Mouse (Mus musculus) CH12.LX (cell line): ENCODE results near the gene Zfp784. TPM values are rescaled to one million over a fixed set of nuclear protein-coding genes. Genes with fewer than 3 reads are reported as not detected.
A peak's percentile ranks its signal among the peaks of the same experiment; 100 is the strongest.

Experiments used
- DNase-seq: peaks from one replicate; pipeline ENCODE4 v3.0.0-alpha.2; 2013; ENCODE audit errors: extremely low read depth
- H3K27ac ChIP-seq: 2 replicates; pipeline ENCODE4 v1.5.1; 2012; ENCODE audit warnings: low read depth, mild to moderate bottlenecking, control low read depth, moderate library complexity; ENCODE audit not compliant: insufficient read depth
- H3K27me3 ChIP-seq: replicated peaks from 2 replicates; pipeline ENCODE3; 2012; ENCODE audit warnings: inconsistent platforms
- H3K36me3 ChIP-seq, 2 experiments: replicated peaks in 1 of 2; 2 replicates each; pipeline versions ENCODE3 to v1.6.1; 2012; ENCODE audit warnings: inconsistent platforms in 1 of 2, low read length in 1 of 2, mild to moderate bottlenecking in 1 of 2, mixed read lengths in 1 of 2, moderate library complexity in 1 of 2; ENCODE audit not compliant: control insufficient read depth in 1 of 2, insufficient read depth in 1 of 2
- H3K4me1 ChIP-seq, 2 experiments: 2 replicates each; pipeline ENCODE4 v1.6.1; 2012; ENCODE audit warnings: inconsistent platforms in 1 of 2, moderate library complexity in 1 of 2; ENCODE audit not compliant: insufficient read depth in 2 of 2, control insufficient read depth in 1 of 2
- H3K4me2 ChIP-seq: 2 replicates; pipeline ENCODE4 v1.6.1; 2012; ENCODE audit warnings: low read depth, mild to moderate bottlenecking, control low read depth; ENCODE audit not compliant: poor library complexity, insufficient read depth, severe bottlenecking
- H3K4me3 ChIP-seq, 3 experiments: fragments of 150-350 bp in 1 of 3; sonication (generic) in 1 of 3; replicated peaks in 1 of 3; 2 replicates each; pipeline versions ENCODE3 to v1.5.1; 2011 to 2012; ENCODE audit warnings: low read depth in 2 of 3, low read length in 2 of 3, mild to moderate bottlenecking in 2 of 3, moderate library complexity in 2 of 3, control low read depth in 1 of 3, improper control_type of control experiment in 1 of 3, inconsistent platforms in 1 of 3, mixed read lengths in 1 of 3; ENCODE audit not compliant: poor library complexity in 1 of 3
- H3K79me2 ChIP-seq: replicated peaks from 2 replicates; pipeline ENCODE4 v1.6.1; 2012; ENCODE audit warnings: mild to moderate bottlenecking, moderate library complexity; ENCODE audit not compliant: control insufficient read depth, poor library complexity, insufficient read depth, severe bottlenecking; ENCODE audit errors: extremely low read depth
- H3K9ac ChIP-seq: 2 replicates; pipeline ENCODE4 v1.6.1; 2012; ENCODE audit warnings: low read depth, mild to moderate bottlenecking, control low read depth, moderate library complexity; ENCODE audit not compliant: insufficient read depth
- H3K9me3 ChIP-seq: replicated peaks from 2 replicates; pipeline ENCODE3; 2012; ENCODE audit warnings: low read length, inconsistent platforms, mixed read lengths
- BHLHE40 ChIP-seq: IDR thresholded peaks from 2 replicates; pipeline ENCODE4 v1.6.1; 2011; ENCODE audit warnings: mild to moderate bottlenecking, low read depth, low read length, improper control_type of control experiment
- CHD1 ChIP-seq: IDR thresholded peaks from 2 replicates; pipeline ENCODE4 v1.6.1; 2012; ENCODE audit warnings: low read depth, low read length, improper control_type of control experiment, inconsistent platforms
- CHD2 ChIP-seq: IDR thresholded peaks from 2 replicates; pipeline ENCODE4 v1.6.1; 2011; ENCODE audit warnings: low read length, improper control_type of control experiment
- E2F4 ChIP-seq: IDR thresholded peaks from 2 replicates; pipeline ENCODE4 v1.6.1; 2011; ENCODE audit warnings: low read depth, low read length, improper control_type of control experiment; ENCODE audit not compliant: insufficient replicate concordance
- ELF1 ChIP-seq: IDR thresholded peaks from 2 replicates; pipeline ENCODE4 v1.6.1; 2014; ENCODE audit warnings: low read depth, mild to moderate bottlenecking, inconsistent platforms, low read length, improper control_type of control experiment
- ETS1 ChIP-seq: conservative IDR thresholded peaks from 2 replicates; pipeline ENCODE4 v1.6.1; 2012; ENCODE audit warnings: low read depth, mild to moderate bottlenecking, inconsistent platforms, low read length, improper control_type of control experiment, moderate library complexity
- HCFC1 ChIP-seq: IDR thresholded peaks from 2 replicates; pipeline ENCODE4 v1.6.1; 2012; ENCODE audit warnings: low read depth, mild to moderate bottlenecking, inconsistent platforms, low read length, improper control_type of control experiment
- IRF4 ChIP-seq: IDR thresholded peaks from 2 replicates; pipeline ENCODE4 v1.6.1; 2014; ENCODE audit warnings: low read depth, mild to moderate bottlenecking, inconsistent platforms, low read length, improper control_type of control experiment
- JUN ChIP-seq: IDR thresholded peaks from 2 replicates; pipeline ENCODE4 v1.6.1; 2011; ENCODE audit warnings: low read depth, mild to moderate bottlenecking, low read length, improper control_type of control experiment, moderate library complexity; ENCODE audit not compliant: insufficient read depth
- JUND ChIP-seq: conservative IDR thresholded peaks from 2 replicates; pipeline ENCODE4 v1.6.1; 2011; ENCODE audit warnings: low read depth, low read length, improper control_type of control experiment
- KAT2A ChIP-seq: IDR thresholded peaks from 2 replicates; pipeline ENCODE4 v1.6.1; 2012; ENCODE audit warnings: low read length, improper control_type of control experiment, inconsistent platforms; ENCODE audit not compliant: insufficient replicate concordance
- MAX ChIP-seq: IDR thresholded peaks from 2 replicates; pipeline ENCODE4 v1.6.1; 2011; ENCODE audit warnings: low read length, improper control_type of control experiment
- MAZ ChIP-seq: IDR thresholded peaks from 2 replicates; pipeline ENCODE4 v1.6.1; 2012; ENCODE audit warnings: low read depth, mild to moderate bottlenecking, inconsistent platforms, low read length, improper control_type of control experiment, moderate library complexity
- MEF2A ChIP-seq: IDR thresholded peaks from 2 replicates; pipeline ENCODE4 v1.6.1; 2014; ENCODE audit warnings: low read depth, mild to moderate bottlenecking, inconsistent platforms, low read length, improper control_type of control experiment, borderline replicate concordance
- MXI1 ChIP-seq: IDR thresholded peaks from 2 replicates; pipeline ENCODE4 v1.6.1; 2011; ENCODE audit warnings: mild to moderate bottlenecking, low read depth, low read length, improper control_type of control experiment
- MYC ChIP-seq: IDR thresholded peaks from 2 replicates; pipeline ENCODE4 v1.6.1; 2011; ENCODE audit warnings: low read depth, mild to moderate bottlenecking, improper control_type of control experiment, low read length
- NELFE ChIP-seq: IDR thresholded peaks from 2 replicates; pipeline ENCODE4 v1.6.1; 2011; ENCODE audit warnings: low read depth, low read length, improper control_type of control experiment
- NRF1 ChIP-seq: IDR thresholded peaks from 2 replicates; pipeline ENCODE4 v1.6.1; 2014; ENCODE audit warnings: low read depth, mild to moderate bottlenecking, inconsistent platforms, low read length, improper control_type of control experiment, moderate library complexity
- PAX5 ChIP-seq: IDR thresholded peaks from 2 replicates; pipeline ENCODE4 v1.6.1; 2012; ENCODE audit warnings: low read length, inconsistent platforms, mixed read lengths
- POLR2A ChIP-seq: IDR thresholded peaks from 2 replicates; pipeline ENCODE4 v1.6.1; 2011; ENCODE audit warnings: low read depth, mild to moderate bottlenecking, improper control_type of control experiment, low read length
- RAD21 ChIP-seq: IDR thresholded peaks from 2 replicates; pipeline ENCODE4 v1.6.1; 2011; ENCODE audit warnings: low read depth, mild to moderate bottlenecking, low read length, improper control_type of control experiment, moderate library complexity
- SIN3A ChIP-seq: IDR thresholded peaks from 2 replicates; pipeline ENCODE4 v1.6.1; 2012; ENCODE audit warnings: low read length, improper control_type of control experiment, inconsistent platforms
- SMC3 ChIP-seq: IDR thresholded peaks from 2 replicates; pipeline ENCODE4 v1.6.1; 2011; ENCODE audit warnings: low read depth, low read length, improper control_type of control experiment
- TCF12 ChIP-seq: IDR thresholded peaks from 2 replicates; pipeline ENCODE4 v1.6.1; 2014; ENCODE audit warnings: low read depth, mild to moderate bottlenecking, inconsistent platforms, low read length, improper control_type of control experiment
- UBTF ChIP-seq: IDR thresholded peaks from 2 replicates; pipeline ENCODE4 v1.6.1; 2012; ENCODE audit warnings: low read depth, mild to moderate bottlenecking, inconsistent platforms, low read length, improper control_type of control experiment, moderate library complexity
- ZKSCAN1 ChIP-seq: IDR thresholded peaks from 2 replicates; pipeline ENCODE4 v1.6.1; 2012; ENCODE audit warnings: low read depth, inconsistent platforms, low read length, improper control_type of control experiment, borderline replicate concordance
- ZMIZ1 ChIP-seq: IDR thresholded peaks from 2 replicates; pipeline ENCODE4 v1.6.1; 2012; ENCODE audit warnings: low read depth, mild to moderate bottlenecking, inconsistent platforms, low read length, improper control_type of control experiment
- dilution Hi-C: fragments of 300-500 bp; cut with MboI; formaldehyde crosslinking; loops from 2 replicates; pipeline ENCODE4 v1.14.3; 2020; ENCODE audit warnings: low sequenced_read_pairs; ENCODE audit not compliant: extremely low pct_unique_long_range_greater_than_20kb, extremely low pct_ligation_motif_present
- in situ Hi-C: fragments of 300-500 bp; cut with MboI; formaldehyde crosslinking; loops from 3 replicates; pipeline ENCODE4 v1.14.3; 2019; ENCODE audit warnings: low sequenced_read_pairs, low pct_ligation_motif_present, low pct_unique_long_range_greater_than_20kb, mixed read lengths
- polyA plus RNA-seq: library from polyadenylated mRNA; unstranded; fragments of >175 nt; gene quantifications from 2 replicates; pipeline ENCODE4 v1.2.1, GENCODE M21; 2012; ENCODE audit warnings: low read depth; ENCODE audit not compliant: insufficient read length
- total RNA-seq, 2 experiments: library from RNA; depleted of rRNA; stranded (reverse); fragments of 300-350 nt in 1 of 2; fragments of >200 nt in 1 of 2; gene quantifications; 2 replicates each; pipeline ENCODE4 v1.2.3; 2012 to 2014

Zfp784 gene
- total and polyA plus RNA-seq, 3 experiments: 0.53 to 1.5 (median 1.1) TPM

DNA sequence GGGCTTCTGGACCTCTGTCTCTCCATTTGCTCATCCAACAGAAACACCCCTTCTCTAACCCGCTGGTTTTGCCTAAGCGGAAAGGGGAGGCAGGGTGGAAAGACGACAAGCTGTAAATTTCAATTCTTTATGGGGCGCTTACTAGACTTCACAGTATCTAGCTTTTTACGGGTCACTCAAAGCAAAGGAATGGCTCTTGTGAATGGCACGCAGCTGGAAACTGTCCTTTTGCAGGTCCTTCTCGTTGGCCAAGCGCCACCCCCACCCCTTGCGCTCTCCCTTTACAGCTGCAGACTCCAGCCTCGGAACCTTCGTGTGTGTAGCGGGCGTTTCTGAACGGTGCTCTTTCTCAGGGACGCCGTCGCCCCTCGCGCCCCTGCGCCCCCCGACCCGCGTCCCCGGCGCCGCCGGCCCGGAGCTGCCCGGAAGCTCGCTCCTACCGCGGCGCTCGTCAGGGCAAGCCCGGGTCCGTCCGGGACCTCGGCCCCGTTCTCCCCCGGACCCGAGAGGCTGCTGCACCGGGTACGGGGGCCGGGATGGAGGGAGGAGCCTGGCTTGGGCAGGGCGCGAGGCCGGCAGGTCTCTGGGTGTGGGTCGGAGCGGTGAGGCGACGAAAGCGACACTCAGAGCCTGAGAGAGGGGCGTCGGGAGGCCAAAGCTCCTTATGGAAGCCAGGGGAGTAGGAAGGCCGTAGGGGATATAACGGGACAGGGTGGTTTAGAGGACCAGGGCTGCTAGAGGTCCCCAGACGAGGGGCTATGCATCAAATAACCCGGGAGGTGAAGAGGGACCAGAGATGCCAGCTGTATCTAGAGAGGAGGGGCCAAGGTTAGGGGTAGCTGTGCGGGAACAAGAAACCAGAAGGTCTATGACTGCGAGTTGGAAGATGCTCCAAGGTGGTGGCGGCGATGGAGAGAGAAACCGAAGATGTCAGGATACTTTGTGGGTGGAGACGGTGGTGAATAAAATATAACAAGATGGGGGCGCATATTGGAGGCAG, 13.2 kb upstream of the Zfp784 start, which contains the start of gene Zfp580:
Zfp580 (plus strand) TSS at position 346 of the 1,000 bp plus-strand sequence.
- Histone ChIP-seq H3K79me2 (no peaks in the 10 kb centered on the region), H3K27me3 (no peaks in the 10 kb centered on the region), H3K4me3 (peak within 1 kb of the TSS; percentile 70 to 72 (median 71)), H3K36me3 (peaks cover 0 to 11% of the 10 kb centered on the region in 2 experiments), H3K27ac (peak within 1 kb of the TSS; percentile 26; the same call in 1 of the 2 replicates)
- TF ChIP-seq ZMIZ1 (no peak; the same call in none of the 2 replicates), MEF2A (peak; percentile 75), MAX (peak; percentile 48; the same call in 1 of the 2 replicates), RAD21 (no peak), CHD1 (peak; percentile 83; the same call in 1 of the 2 replicates), MXI1 (peak; percentile 79), PAX5 (no peak), ZKSCAN1 (no peak), KAT2A (peak; percentile 56; the same call in 1 of the 2 replicates), SMC3 (peak; percentile 2), MAZ (peak; percentile 72; the same call in 1 of the 2 replicates), TCF12 (peak; percentile 77), NELFE (peak; percentile 66), ETS1 (peak; percentile 39; the same call in 1 of the 2 replicates), JUND (no peak), IRF4 (peak; percentile 70), MYC (0 out of 2 replicates have a peak, but pooled peaks have one; percentile 58), CHD2 (0 out of 2 replicates have a peak, but pooled peaks have one; percentile 62), POLR2A (peak; percentile 60; the same call in 1 of the 2 replicates), BHLHE40 (peak; percentile 5; the same call in 1 of the 2 replicates), E2F4 (no peak), SIN3A (peak; percentile 69; the same call in 1 of the 2 replicates), ELF1 (peak; percentile 60; the same call in 1 of the 2 replicates), JUN (no peak), HCFC1 (peak; percentile 72), UBTF (peak; percentile 96), NRF1 (peak; percentile 30; the same call in 1 of the 2 replicates)
- TF ChIP-seq, all 38 proteins: peak for 20
- Histone ChIP-seq H3K9me3 (no peaks in the 10 kb centered on the region), H3K4me2 (peak within 1 kb of the TSS; percentile 95), H3K9ac (peak within 1 kb of the TSS; percentile 90), H3K4me1 (peaks cover 7 to 23% of the 10 kb centered on the region in 2 experiments)
- in situ Hi-C loops: loop anchor here (5.0 kb wide), 1 partner anchor 109 kb away; no protein-coding TSS in a partner anchor
- dilution Hi-C loops: no loop called here
- peak; percentile 72 for DNase-seq
